Mouse (Mus musculus) stomach, postnatal 0 days (tissue): ENCODE data around the gene Cd300lg.
A peak's percentile ranks its signal among the peaks of the same experiment; 100 is the strongest.

Experiments used
- CTCF ChIP-seq: IDR thresholded peaks from 2 replicates; pipeline ENCODE4 v1.5.1; 2016; ENCODE audit warnings: antibody characterized with exemption, low read depth, mild to moderate bottlenecking, moderate library complexity
- EP300 ChIP-seq: optimal IDR thresholded peaks from 2 replicates; pipeline ENCODE3; 2016; ENCODE audit warnings: antibody characterized with exemption

- TF ChIP-seq CTCF (peak; percentile 72), EP300 (no peak)
Observed at GRCm38 (mm10) chr11:102068969-102069368, 27.7 kb downstream of the Cd300lg start.
